Mouse (Mus musculus) kidney, embryonic 16.5 days (tissue): ENCODE data around the gene Golim4. TPM values are rescaled to one million over a fixed set of nuclear protein-coding genes. Genes with fewer than 3 reads are reported as not detected.
A peak's percentile ranks its signal among the peaks of the same experiment; 100 is the strongest.

Source experiments
- ATAC-seq: fragments of 200-750 bp; cut with Nextera tagmentation; 2 replicates; pipeline ENCODE4 v1.8.0; 2017; ENCODE audit warnings: moderate TSS enrichment; ENCODE audit not compliant: low FRiP score, low TSS enrichment
- H3K27ac ChIP-seq: fragments of 300-500 bp; sonication (generic); 2 replicates; pipeline ENCODE4 v1.5.1; 2014; ENCODE audit warnings: low read length
- H3K27me3 ChIP-seq: fragments of 300-500 bp; sonication (generic); 2 replicates; pipeline ENCODE4 v1.6.1; 2014; ENCODE audit warnings: low read length, control low read depth, mixed read lengths; ENCODE audit not compliant: insufficient read depth
- H3K36me3 ChIP-seq: fragments of 300-500 bp; sonication (generic); 2 replicates; pipeline ENCODE4 v1.6.1; 2014; ENCODE audit warnings: low read length, control low read depth, mixed read lengths; ENCODE audit not compliant: insufficient read depth
- H3K4me1 ChIP-seq: fragments of 300-500 bp; sonication (generic); 2 replicates; pipeline ENCODE4 v1.6.1; 2014; ENCODE audit warnings: low read length, control low read depth, mixed read lengths; ENCODE audit not compliant: insufficient read depth
- H3K4me2 ChIP-seq: fragments of 300-500 bp; sonication (generic); replicated peaks from 2 replicates; pipeline ENCODE4 v1.6.1; 2014; ENCODE audit warnings: low read depth, low read length
- H3K4me3 ChIP-seq: fragments of 300-500 bp; sonication (generic); 2 replicates; pipeline ENCODE4 v1.5.1; 2014; ENCODE audit warnings: mild to moderate bottlenecking, low read length
- H3K9ac ChIP-seq: fragments of 300-500 bp; sonication (generic); replicated peaks from 2 replicates; pipeline ENCODE4 v1.6.1; 2014; ENCODE audit warnings: low read length
- H3K9me3 ChIP-seq: fragments of 300-500 bp; sonication (generic); 2 replicates; pipeline ENCODE4 v1.6.1; 2016; ENCODE audit warnings: low read length, control low read depth
- WGBS: fragments of 180-500 bp; shearing (Covaris S2); extraction: QIAGEN DNeasy Blood & Tissue Kit; methylation state at CpG from one replicate; pipeline ENCODE4 v1.1.7; 2014; 5-methylcytosine and 5-hydroxymethylcytosine counted together
- polyA plus RNA-seq: library from polyadenylated mRNA; unstranded; fragments of >200 nt; fragmentation: Nextera tagmentation; extraction: Ambion mirVana; gene quantifications from 2 replicates; pipeline ENCODE4 v1.2.1, GENCODE M21; 2015

Golim4 gene
- polyA plus RNA-seq, 1 experiment from 2014 or later = 61.8 TPM

DNA sequence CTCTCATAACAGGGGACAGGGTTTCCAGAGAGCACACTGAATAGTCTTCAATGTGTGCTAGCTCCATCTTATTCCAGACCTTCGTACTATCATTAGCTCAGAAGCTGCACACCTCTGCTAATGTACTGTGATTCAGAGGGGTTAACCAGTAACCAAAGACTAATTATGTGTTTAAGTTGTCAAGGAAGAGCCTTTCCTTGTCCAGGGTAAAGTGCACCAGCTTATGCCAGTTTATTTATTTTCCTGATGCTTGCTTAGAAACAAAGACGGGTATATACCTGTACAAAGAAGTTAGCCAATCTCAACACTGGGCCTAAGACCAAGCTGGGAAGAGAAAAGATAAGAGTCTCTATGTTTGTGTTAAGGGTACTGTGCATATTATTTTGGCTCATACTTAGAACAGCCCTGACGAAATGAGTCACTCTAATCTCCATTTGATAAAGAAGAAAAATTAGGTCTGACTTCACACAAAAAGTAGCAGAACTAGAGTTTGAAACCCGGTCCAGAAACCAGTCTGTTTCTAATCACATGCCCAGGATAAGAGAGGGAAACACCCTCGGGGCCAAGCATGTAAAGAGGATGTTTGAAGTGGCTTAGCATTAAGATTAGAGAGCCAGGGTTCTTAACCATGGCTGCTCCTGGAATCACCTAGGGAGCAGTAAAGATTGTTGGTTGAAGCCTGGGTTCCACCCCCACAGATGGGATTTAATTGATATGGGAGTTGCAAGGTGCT, 4.3 kb downstream of the Golim4 start:
- 61% methylated on average over 5 of the region's 5 CpGs for WGBS
- Histone ChIP-seq H3K9me3 (no peaks in the 10 kb centered on the region), H3K27ac (peak overlapping the region; percentile 1; the same call in 1 of the 2 replicates), H3K9ac (no peak overlapping the region), H3K27me3 (no peaks in the 10 kb centered on the region), H3K36me3 (no peaks in the 10 kb centered on the region), H3K4me3 (no peak overlapping the region), H3K4me1 (peaks cover 30% of the 10 kb centered on the region), H3K4me2 (0 out of 2 replicates have a peak overlapping the region, but pooled peaks have one; percentile 7)
- no peak for ATAC-seq

GRCm38 (mm10) chr3:75950897-75951296, 5.9 kb downstream of the Golim4 start:
- H3K27ac ChIP-seq = no peak overlapping the region
- H3K4me3 ChIP-seq = no peak overlapping the region
- ATAC-seq = no peak
- peaks cover 27% of the 10 kb centered on the region for H3K4me1 ChIP-seq
- no peak overlapping the region for H3K4me2 ChIP-seq
- 78% methylated on average over 6 of the region's 6 CpGs for WGBS
- H3K36me3 ChIP-seq = peaks cover 4% of the 10 kb centered on the region; the same call in 1 of the 2 replicates
- no peaks in the 10 kb centered on the region for H3K27me3 ChIP-seq
- no peaks in the 10 kb centered on the region for H3K9me3 ChIP-seq
- H3K9ac ChIP-seq = no peak overlapping the region

- Histone ChIP-seq H3K4me2 (no peak overlapping the region), H3K9me3 (no peaks in the 10 kb centered on the region), H3K4me1 (peaks cover 15% of the 10 kb centered on the region), H3K36me3 (peaks cover 4% of the 10 kb centered on the region; the same call in 1 of the 2 replicates), H3K9ac (no peak overlapping the region), H3K4me3 (no peak overlapping the region), H3K27ac (no peak overlapping the region), H3K27me3 (no peaks in the 10 kb centered on the region)
- ATAC-seq = no peak
- 74% methylated on average over 5 of the region's 5 CpGs for WGBS
Observed at GRCm38 (mm10) chr3:75949358-75949757, 7.4 kb downstream of the Golim4 start.

GRCm38 (mm10) chr3:75948541-75949095, 8.1 kb downstream of the Golim4 start:
- 78% methylated on average over 2 of the region's 2 CpGs for WGBS
- ATAC-seq = no peak

GRCm38 (mm10) chr3:75948003-75948402, 8.7 kb downstream of the Golim4 start:
- Histone ChIP-seq H3K4me2 (no peak overlapping the region), H3K27ac (no peak overlapping the region), H3K4me3 (no peak overlapping the region), H3K9ac (no peak overlapping the region), H3K36me3 (peaks cover 4% of the 10 kb centered on the region; the same call in 1 of the 2 replicates), H3K4me1 (peaks cover 5% of the 10 kb centered on the region), H3K9me3 (no peaks in the 10 kb centered on the region), H3K27me3 (no peaks in the 10 kb centered on the region)
- no peak for ATAC-seq
- WGBS = 78% methylated on average over 1 of the region's 1 CpGs

More at GRCm38 (mm10) chr3:75948541-75949095, 8.1 kb downstream of the Golim4 start:
- H3K27ac ChIP-seq = no peak overlapping the region
- peaks cover 4% of the 10 kb centered on the region; the same call in 1 of the 2 replicates for H3K36me3 ChIP-seq
- no peak overlapping the region for H3K4me2 ChIP-seq
- H3K4me3 ChIP-seq = no peak overlapping the region
- H3K27me3 ChIP-seq = no peaks in the 10 kb centered on the region
- no peaks in the 10 kb centered on the region for H3K9me3 ChIP-seq
- H3K4me1 ChIP-seq = peaks cover 8% of the 10 kb centered on the region
- H3K9ac ChIP-seq = no peak overlapping the region

- peaks cover 11% of the 10 kb centered on the region for H3K4me1 ChIP-seq
- no peak overlapping the region for H3K9ac ChIP-seq
- WGBS = 62% methylated on average over 12 of the region's 12 CpGs
- no peak overlapping the region for H3K4me2 ChIP-seq
- 0 out of 2 replicates have a peak overlapping the region, but pooled peaks have one; percentile 24 for H3K27ac ChIP-seq
- H3K4me3 ChIP-seq = no peak overlapping the region
- ATAC-seq = no peak; the same call in 1 of the 2 replicates
- H3K27me3 ChIP-seq = no peaks in the 10 kb centered on the region
- H3K9me3 ChIP-seq = no peaks in the 10 kb centered on the region
- peaks cover 4% of the 10 kb centered on the region; the same call in 1 of the 2 replicates for H3K36me3 ChIP-seq
Observed at GRCm38 (mm10) chr3:75942303-75943060, 14.3 kb downstream of the Golim4 start.

- Histone ChIP-seq H3K4me2 (no peak overlapping the region), H3K9ac (no peak overlapping the region), H3K9me3 (no peaks in the 10 kb centered on the region), H3K27me3 (no peaks in the 10 kb centered on the region), H3K4me1 (peaks cover 11% of the 10 kb centered on the region), H3K36me3 (no peaks in the 10 kb centered on the region), H3K27ac (0 out of 2 replicates have a peak overlapping the region, but pooled peaks have one; percentile 15), H3K4me3 (no peak overlapping the region)
- 86% methylated on average over 1 of the region's 1 CpGs for WGBS
- no peak for ATAC-seq
Observed at GRCm38 (mm10) chr3:75941864-75942263, 14.9 kb downstream of the Golim4 start.

GRCm38 (mm10) chr3:75936152-75936551, 20.6 kb downstream of the Golim4 start:
- Histone ChIP-seq H3K4me3 (no peak overlapping the region), H3K9ac (no peak overlapping the region), H3K27ac (no peak overlapping the region), H3K27me3 (no peaks in the 10 kb centered on the region), H3K4me2 (no peak overlapping the region), H3K36me3 (peaks cover 7% of the 10 kb centered on the region; the same call in 1 of the 2 replicates), H3K9me3 (peaks cover 6% of the 10 kb centered on the region; the same call in 1 of the 2 replicates), H3K4me1 (no peaks in the 10 kb centered on the region)
- 89% methylated on average over 2 of the region's 2 CpGs for WGBS
- ATAC-seq = no peak

GRCm38 (mm10) chr3:75930659-75931225, 26.0 kb downstream of the Golim4 start:
- H3K9me3 ChIP-seq = peaks cover 6% of the 10 kb centered on the region; the same call in 1 of the 2 replicates
- H3K9ac ChIP-seq = no peak overlapping the region
- H3K36me3 ChIP-seq = peaks cover 7% of the 10 kb centered on the region; the same call in 1 of the 2 replicates
- peak; percentile 82 for ATAC-seq
- 0 out of 2 replicates have a peak, but pooled peaks cover 2% of the 10 kb centered on the region for H3K4me1 ChIP-seq
- no peak overlapping the region for H3K27ac ChIP-seq
- no peak overlapping the region for H3K4me3 ChIP-seq
- 72% methylated on average over 2 of the region's 2 CpGs for WGBS
- no peaks in the 10 kb centered on the region for H3K27me3 ChIP-seq
- no peak overlapping the region for H3K4me2 ChIP-seq
